Mouse (Mus musculus) embryo, embryonic 9.5 days (tissue): ENCODE results near the gene Gm28038.
A peak's percentile ranks its signal among the peaks of the same experiment; 100 is the strongest.

Experiments
- DNase-seq: peaks from one replicate; pipeline ENCODE4 v3.0.0-alpha.2; 2017; ENCODE audit errors: extremely low spot score

Gm28038 gene

GRCm38 (mm10) chr2:30285416-30286181, 4.8 kb downstream of the Gm28038 start:
- DNase-seq, result no peak

- peak; percentile 97 for DNase-seq
Observed at GRCm38 (mm10) chr2:30286192-30287026, 5.6 kb downstream of the Gm28038 start, which contains the start of the genes Dolk and Nup188. Dolk (minus strand) TSS chr2:30286334. Nup188 (plus strand) TSS chr2:30286397.

GRCm38 (mm10) chr2:30287027-30287373, 6.2 kb downstream of the Gm28038 start:
- no peak for DNase-seq

GRCm38 (mm10) chr2:30299525-30299924, 18.7 kb downstream of the Gm28038 start:
- no peak for DNase-seq

GRCm38 (mm10) chr2:30299966-30300365, 19.1 kb downstream of the Gm28038 start:
- DNase-seq, result no peak

- DNase-seq, result no peak
Observed at GRCm38 (mm10) chr2:30306087-30306486, 25.2 kb downstream of the Gm28038 start.

- DNase-seq, result no peak
Observed at GRCm38 (mm10) chr2:30309351-30309750, 28.5 kb downstream of the Gm28038 start.

- no peak for DNase-seq
Observed at GRCm38 (mm10) chr2:30311481-30311880, 30.6 kb downstream of the Gm28038 start.

- no peak for DNase-seq
Observed at GRCm38 (mm10) chr2:30316136-30316535, 35.3 kb downstream of the Gm28038 start.

- DNase-seq, result no peak
Observed at GRCm38 (mm10) chr2:30316955-30317354, 36.1 kb downstream of the Gm28038 start.

- no peak for DNase-seq
Observed at GRCm38 (mm10) chr2:30319260-30319659, 38.4 kb downstream of the Gm28038 start.

- no peak for DNase-seq
Observed at GRCm38 (mm10) chr2:30323111-30323510, 42.3 kb downstream of the Gm28038 start.

GRCm38 (mm10) chr2:30325296-30325695, 44.5 kb downstream of the Gm28038 start:
- no peak for DNase-seq

- DNase-seq, result no peak
Observed at GRCm38 (mm10) chr2:30327276-30327675, 46.4 kb downstream of the Gm28038 start.

- no peak for DNase-seq
Observed at GRCm38 (mm10) chr2:30328791-30329190, 47.9 kb downstream of the Gm28038 start.

- no peak for DNase-seq
Observed at GRCm38 (mm10) chr2:30335324-30335723, 54.5 kb downstream of the Gm28038 start.

GRCm38 (mm10) chr2:30336174-30336915, 55.5 kb downstream of the Gm28038 start:
- DNase-seq, result no peak

GRCm38 (mm10) chr2:30337179-30337578, 56.3 kb downstream of the Gm28038 start:
- DNase-seq, result no peak

- no peak for DNase-seq
Observed at GRCm38 (mm10) chr2:30342061-30342460, 61.2 kb downstream of the Gm28038 start.

- no peak for DNase-seq
Observed at GRCm38 (mm10) chr2:30342544-30342943, 61.7 kb downstream of the Gm28038 start.

GRCm38 (mm10) chr2:30343601-30344137, 62.8 kb downstream of the Gm28038 start:
- DNase-seq, result no peak
